ENCODE assay signal across 24 mouse cellular contexts in genomic region chr2:31863766-31864165, GRCm38 (mm10). TPM values are rescaled to one million over a fixed set of nuclear protein-coding genes. Genes with fewer than 3 reads are reported as not detected.
DNase-seq lines count a peak whose midpoint lies in the region; ATAC-seq and TF ChIP-seq lines count a peak whose summit lies in the region.
"Had no signal": no experiment of that assay in that cellular context is flagged by ENCODE, and none has a peak within 500 bp of the region (broad histone marks: within the 10 kb centered on the region; RNA-seq: fewer than 3 reads in every experiment).

No protein-coding gene starts in this region.

- H3K36me3 ChIP-seq in embryonic facial prominence, embryonic 11.5 days (replicated peaks; ENCODE audit: control insufficient read depth, insufficient read depth, low read depth, low read length): no peaks in the 10 kb centered on the region
- H3K36me3 ChIP-seq in embryonic facial prominence, embryonic 10.5 days (replicated peaks): no peaks in the 10 kb centered on the region
- no peaks in the 10 kb centered on the region for H3K36me3 ChIP-seq in kidney, adult 2 months (ENCODE audit: control insufficient read depth, insufficient read depth, low read length)
- H3K36me3 ChIP-seq in kidney, embryonic 14.5 days (ENCODE audit: control insufficient read depth, insufficient read depth, low read length): no peaks in the 10 kb centered on the region
- H3K36me3 ChIP-seq: embryonic facial prominence, embryonic 12.5 days; forebrain, embryonic 15.5 days; G1E had no signal

- no peak for TF ChIP-seq CTCF in kidney, adult 2 months (conservative IDR thresholded peaks at IDR 0.05; ENCODE audit: insufficient read depth, insufficient read length, low read depth, low read length)

- H3K9ac ChIP-seq in embryonic facial prominence, embryonic 11.5 days (replicated peaks; ENCODE audit: low read length): 0 out of 2 replicates have a peak overlapping the region, but pooled peaks have one; percentile 18
- H3K9ac ChIP-seq in kidney, embryonic 14.5 days (ENCODE audit: low read depth, low read length): no peak overlapping the region
- H3K9ac ChIP-seq: embryonic facial prominence, embryonic 12.5 days; forebrain, embryonic 13.5 days; forebrain, embryonic 15.5 days; forebrain, postnatal 0 days had no signal

- H3K4me2 ChIP-seq in embryonic facial prominence, embryonic 11.5 days (ENCODE audit: low read depth, low read length): no peak overlapping the region
- H3K4me2 ChIP-seq in kidney, embryonic 14.5 days (replicated peaks; ENCODE audit: low read depth, low read length): no peak overlapping the region
- H3K4me2 ChIP-seq: embryonic facial prominence, embryonic 12.5 days; forebrain, embryonic 13.5 days; forebrain, embryonic 15.5 days had no signal

- 80% methylated on average over 1 of the region's 1 CpGs for WGBS in embryonic facial prominence, embryonic 11.5 days
- 81% methylated on average over 1 of the region's 1 CpGs for WGBS in embryonic facial prominence, embryonic 10.5 days
- 80% methylated on average over 1 of the region's 1 CpGs for WGBS in kidney, adult 2 months
- WGBS in kidney, embryonic 14.5 days: 88% methylated on average over 1 of the region's 1 CpGs

- H3K4me3 ChIP-seq in embryonic facial prominence, embryonic 11.5 days (ENCODE audit: low read depth, low read length): no peak overlapping the region
- no peak overlapping the region for H3K4me3 ChIP-seq in embryonic facial prominence, embryonic 10.5 days
- no peak overlapping the region for H3K4me3 ChIP-seq in kidney, adult 2 months (ENCODE audit: insufficient read depth, low read depth, low read length)
- no peak overlapping the region for H3K4me3 ChIP-seq in kidney, embryonic 14.5 days (ENCODE audit: low read length)
- H3K4me3 ChIP-seq: embryonic facial prominence, embryonic 12.5 days; forebrain, embryonic 13.5 days; forebrain, embryonic 15.5 days had no signal

- no peak for ATAC-seq in embryonic facial prominence, embryonic 11.5 days (replicated peaks; ENCODE audit: insufficient number of reproducible peaks, low FRiP score, low TSS enrichment, low read depth)
- ATAC-seq in kidney, embryonic 14.5 days (ENCODE audit: low FRiP score, low TSS enrichment): no peak
- ATAC-seq: activated CD4-positive, CD25-positive, alpha-beta regulatory T cell, adult 4 months; CD4-positive, CD25-positive, alpha-beta regulatory T cell, adult 4 months; forebrain, embryonic 13.5 days; forebrain, embryonic 15.5 days; forebrain, postnatal 0 days; Patski had no signal

- no peak for DNase-seq in embryonic facial prominence, embryonic 11.5 days (ENCODE audit: low spot score)
- no peak for DNase-seq in embryonic facial prominence, embryonic 10.5 days (ENCODE audit: low spot score)
- peak; percentile 57 for DNase-seq in kidney, adult 2 months
- peak; percentile 30 to 43 for DNase-seq in kidney, postnatal 36 days
- DNase-seq in kidney, postnatal 14 days: no peak
- DNase-seq: adrenal gland, adult 8-10 months; adrenal gland, postnatal 14 days; adrenal gland, postnatal 36 days; B cell, adult 2 months; cerebellum, adult 11-12 months; cerebellum, adult 2 months; cerebellum, adult 9-10 months; cerebellum, postnatal 10 days; cerebellum, postnatal 25 days; forebrain, postnatal 0 days had no signal

- H3K9me3 ChIP-seq in embryonic facial prominence, embryonic 11.5 days (replicated peaks; ENCODE audit: control insufficient read depth, low read length): no peaks in the 10 kb centered on the region
- no peaks in the 10 kb centered on the region for H3K9me3 ChIP-seq in embryonic facial prominence, embryonic 10.5 days
- H3K9me3 ChIP-seq in kidney, embryonic 14.5 days (ENCODE audit: control insufficient read depth, low read length): no peaks in the 10 kb centered on the region
- H3K9me3 ChIP-seq: embryonic facial prominence, embryonic 12.5 days; forebrain, embryonic 13.5 days; forebrain, embryonic 15.5 days; G1E had no signal

- H3K4me1 ChIP-seq in embryonic facial prominence, embryonic 11.5 days (ENCODE audit: control insufficient read depth, insufficient read depth, low read length): peaks cover 10% of the 10 kb centered on the region
- peaks cover 47% of the 10 kb centered on the region for H3K4me1 ChIP-seq in embryonic facial prominence, embryonic 10.5 days
- H3K4me1 ChIP-seq in kidney, adult 2 months (ENCODE audit: control insufficient read depth, insufficient read depth, low read length): peaks cover 6% of the 10 kb centered on the region; the same call in 1 of the 2 replicates
- H3K4me1 ChIP-seq in kidney, embryonic 14.5 days (ENCODE audit: control insufficient read depth, insufficient read depth, low read length): peaks cover 10% of the 10 kb centered on the region; the same call in 1 of the 2 replicates

- no peak for TF ChIP-seq POLR2A in kidney, adult 2 months (IDR thresholded peaks at IDR 0.05; ENCODE audit: low read depth, low read length)

- H3K27me3 ChIP-seq in embryonic facial prominence, embryonic 11.5 days (ENCODE audit: control insufficient read depth, insufficient read depth, low read length): no peaks in the 10 kb centered on the region; the same call in 1 of the 2 replicates
- peaks cover 22% of the 10 kb centered on the region for H3K27me3 ChIP-seq in embryonic facial prominence, embryonic 10.5 days (replicated peaks; ENCODE audit: low read depth, poor library complexity, severe bottlenecking)
- no peaks in the 10 kb centered on the region for H3K27me3 ChIP-seq in kidney, adult 2 months (replicated peaks; ENCODE audit: control insufficient read depth, insufficient read depth, low read length)
- peaks cover 6% of the 10 kb centered on the region; the same call in 1 of the 2 replicates for H3K27me3 ChIP-seq in kidney, embryonic 14.5 days (ENCODE audit: control insufficient read depth, insufficient read depth, low read length)

- no peak overlapping the region for H3K27ac ChIP-seq in embryonic facial prominence, embryonic 11.5 days (replicated peaks; ENCODE audit: low read depth, low read length)
- no peak overlapping the region; the same call in 1 of the 2 replicates for H3K27ac ChIP-seq in embryonic facial prominence, embryonic 10.5 days (replicated peaks)
- no peak overlapping the region for H3K27ac ChIP-seq in kidney, adult 2 months (ENCODE audit: insufficient read depth, low read depth, low read length)
- no peak overlapping the region for H3K27ac ChIP-seq in kidney, embryonic 14.5 days (ENCODE audit: low read depth, low read length)
- H3K27ac ChIP-seq: embryonic facial prominence, embryonic 12.5 days; forebrain, embryonic 13.5 days; forebrain, embryonic 15.5 days had no signal

RNA-seq across cellular contexts. Expression of gene Fibcd1, which starts 18.0 kb away (rescaled TPM):
- 0.11 and 0.14 TPM in 2 replicates for polyA plus RNA-seq in embryonic facial prominence, embryonic 11.5 days (2014; fragmentation: Nextera tagmentation; extraction: Ambion mirVana)
- polyA plus RNA-seq in embryonic facial prominence, embryonic 10.5 days (2016; fragmentation: Nextera tagmentation; extraction: Ambion mirVana): 0.17 and 0.35 TPM in 2 replicates
- 0.03 and 0.05 TPM in 2 replicates for polyA plus RNA-seq in kidney, adult 2 months (2012; rRNA removed)
- 1.1 TPM in 2 replicates for polyA plus RNA-seq in kidney, embryonic 14.5 days (2014; fragmentation: Nextera tagmentation; extraction: Ambion mirVana)
- polyA plus RNA-seq: activated CD4-positive, CD25-positive, alpha-beta regulatory T cell, adult 4 months; G1E had no signal

RNA-seq across cellular contexts. Expression of gene Lamc3, which starts 23.3 kb away (rescaled TPM):
- 0.84 and 1.2 TPM in 2 replicates for polyA plus RNA-seq in embryonic facial prominence, embryonic 11.5 days (2014; fragmentation: Nextera tagmentation; extraction: Ambion mirVana)
- 2.3 TPM in 2 replicates for polyA plus RNA-seq in embryonic facial prominence, embryonic 10.5 days (2016; fragmentation: Nextera tagmentation; extraction: Ambion mirVana)
- 20.7 and 24.8 TPM in 2 replicates for polyA plus RNA-seq in kidney, adult 2 months (2012; rRNA removed)
- polyA plus RNA-seq in kidney, embryonic 14.5 days (2014; fragmentation: Nextera tagmentation; extraction: Ambion mirVana): 2.0 and 3.6 TPM in 2 replicates
- polyA plus RNA-seq: activated CD4-positive, CD25-positive, alpha-beta regulatory T cell, adult 4 months; CD4-positive, CD25-positive, alpha-beta regulatory T cell, adult 4 months; G1E had no signal

RNA-seq across cellular contexts. Expression of gene Qrfp, which starts 53.4 kb away (rescaled TPM):
- polyA plus RNA-seq in embryonic facial prominence, embryonic 11.5 days (2014; fragmentation: Nextera tagmentation; extraction: Ambion mirVana): 0.14 and 0.22 TPM in 2 replicates
- polyA plus RNA-seq in embryonic facial prominence, embryonic 10.5 days (2016; fragmentation: Nextera tagmentation; extraction: Ambion mirVana): 0.19 and 0.20 TPM in 2 replicates
- polyA plus RNA-seq in kidney, adult 2 months (2012; rRNA removed): 0.05 and 0.11 TPM in 2 replicates
- 0.09 TPM in 1 of 2 replicates, not detected in the other for polyA plus RNA-seq in kidney, embryonic 14.5 days (2014; fragmentation: Nextera tagmentation; extraction: Ambion mirVana)
- polyA plus RNA-seq: cerebellum, adult 2 months; cortical plate, adult 2 months; G1E; Patski had no signal

Comparison
In these comparisons a context has a peak if more than half of its experiments do, and no peak if none do; other contexts are left out.
1. DNase-seq: peak in kidney, adult 2 months (single experiment) and kidney, postnatal 36 days (2 of 2); none in embryonic facial prominence, embryonic 11.5 days (single experiment), embryonic facial prominence, embryonic 10.5 days (single experiment) and kidney, postnatal 14 days (single experiment).